Mouse (Mus musculus): ENCODE measurements at regions not wholly inside any gene's neighbourhood (a gene's known extent, or its start where the extent isn't known, plus 50 kb on each side); places are given as distances from the start of the nearest gene placed in this dataset.

GRCm38 (mm10) chr10:44754930-44755329 lies 226.6 kb upstream of the Prdm1 start:
- H3K4me3 ChIP-seq (ENCODE audit: insufficient read depth, low read length): no peak overlapping the region
- TF ChIP-seq CTCF (IDR thresholded peaks at IDR 0.05; ENCODE audit: borderline replicate concordance, insufficient read depth, low read length) (no peak), POLR2A (IDR thresholded peaks at IDR 0.05; ENCODE audit: low read depth, low read length) (no peak)
- H3K27ac ChIP-seq (ENCODE audit: insufficient read depth, low read length): no peak overlapping the region
- H3K4me1 ChIP-seq (ENCODE audit: control insufficient read depth, insufficient read depth, low read length): no peaks in the 10 kb centered on the region

DNA sequence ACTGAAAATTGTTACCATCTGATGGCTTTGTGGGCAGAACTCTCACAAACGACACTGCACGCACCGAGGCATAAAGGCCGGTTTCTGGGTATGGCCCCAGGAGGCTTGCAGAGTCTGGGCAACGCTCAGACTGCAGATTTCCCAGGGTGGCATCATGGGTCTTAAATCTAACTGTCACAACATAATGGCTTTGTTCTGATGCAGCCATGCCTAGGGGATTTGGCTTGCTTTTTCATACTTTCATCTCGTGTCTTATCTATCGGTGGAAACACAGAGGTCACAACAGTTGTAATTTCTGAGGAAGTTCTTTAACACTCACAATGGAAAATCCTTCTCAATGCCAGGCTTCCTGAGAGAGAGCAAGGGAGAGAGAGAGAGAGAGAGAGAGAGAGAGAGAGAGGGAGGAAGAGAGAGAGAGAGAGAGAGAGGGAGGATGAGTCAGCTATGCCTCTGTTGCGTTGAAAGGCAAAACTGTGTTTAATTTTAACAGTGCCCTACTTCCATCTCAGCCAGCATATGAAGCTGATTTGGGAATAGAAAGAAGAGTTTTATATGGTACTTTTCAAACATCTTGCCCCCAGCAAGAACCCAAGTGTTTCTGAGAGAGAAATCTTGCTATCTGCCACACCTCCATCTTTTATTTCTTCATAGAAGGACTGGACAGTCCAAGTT lies 224.6 kb upstream of the Prdm1 start:
- TF ChIP-seq POLR2A (IDR thresholded peaks at IDR 0.05; ENCODE audit: low read depth, low read length): no peak
- no peak for TF ChIP-seq CTCF (IDR thresholded peaks at IDR 0.05; ENCODE audit: borderline replicate concordance, insufficient read depth, low read length)
- no peak overlapping the region for H3K27ac ChIP-seq (ENCODE audit: insufficient read depth, low read length)

DNA sequence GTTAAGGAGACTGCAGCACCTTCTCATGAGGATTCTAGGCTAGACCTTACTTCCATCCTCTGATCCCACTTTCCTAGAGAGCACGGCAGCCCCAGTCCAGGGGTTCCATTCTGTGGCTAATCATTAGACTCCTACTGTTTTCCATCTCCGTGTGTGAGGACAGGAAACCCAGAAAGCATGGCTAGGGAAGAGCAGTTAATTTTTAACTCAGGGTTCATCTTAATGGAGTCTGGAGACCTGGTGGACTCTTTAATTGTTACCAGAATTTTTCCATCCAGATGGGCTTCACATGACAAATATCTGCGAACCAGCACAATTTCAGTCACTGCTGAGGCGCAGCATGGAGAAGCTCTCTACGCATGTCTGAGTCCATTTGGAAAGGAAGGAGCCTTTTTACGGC lies 222.8 kb upstream of the Prdm1 start:
- H3K27ac ChIP-seq (ENCODE audit: insufficient read depth, low read length): no peak overlapping the region
- peaks cover 8% of the 10 kb centered on the region for H3K4me1 ChIP-seq (ENCODE audit: control insufficient read depth, insufficient read depth, low read length)
- TF ChIP-seq POLR2A (IDR thresholded peaks at IDR 0.05; ENCODE audit: low read depth, low read length) (no peak), CTCF (IDR thresholded peaks at IDR 0.05; ENCODE audit: borderline replicate concordance, insufficient read depth, low read length) (no peak)
- H3K4me3 ChIP-seq (ENCODE audit: insufficient read depth, low read length): no peak overlapping the region

More for the DNA sequence above, 224.6 kb upstream of the Prdm1 start:
- no peaks in the 10 kb centered on the region for H3K4me1 ChIP-seq (ENCODE audit: control insufficient read depth, insufficient read depth, low read length)
- no peak overlapping the region for H3K4me3 ChIP-seq (ENCODE audit: insufficient read depth, low read length)

DNA sequence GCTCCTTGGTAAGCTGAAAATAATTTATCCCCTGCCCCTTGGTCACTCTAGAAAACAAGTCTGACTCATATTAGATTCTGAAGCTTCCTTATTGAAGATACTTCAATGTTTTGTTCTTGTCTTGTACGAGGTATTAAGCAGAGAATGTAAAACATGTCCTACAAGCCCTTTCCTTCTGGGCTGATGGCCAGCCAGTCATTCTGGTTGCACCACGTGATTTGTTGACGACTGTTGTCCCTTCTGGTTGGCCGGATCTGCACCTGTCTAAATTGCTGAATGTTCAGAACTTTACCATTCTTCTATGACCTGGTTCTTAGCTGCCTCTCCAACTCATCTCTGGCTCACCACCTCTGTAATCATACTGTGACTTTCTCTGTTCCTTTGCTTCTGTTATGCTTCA lies 220.9 kb upstream of the Prdm1 start:
- TF ChIP-seq CTCF (IDR thresholded peaks at IDR 0.05; ENCODE audit: borderline replicate concordance, insufficient read depth, low read length) (no peak), POLR2A (IDR thresholded peaks at IDR 0.05; ENCODE audit: low read depth, low read length) (no peak)
- H3K4me3 ChIP-seq (ENCODE audit: insufficient read depth, low read length): no peak overlapping the region
- peaks cover 8% of the 10 kb centered on the region for H3K4me1 ChIP-seq (ENCODE audit: control insufficient read depth, insufficient read depth, low read length)
- H3K27ac ChIP-seq (ENCODE audit: insufficient read depth, low read length): no peak overlapping the region

DNA sequence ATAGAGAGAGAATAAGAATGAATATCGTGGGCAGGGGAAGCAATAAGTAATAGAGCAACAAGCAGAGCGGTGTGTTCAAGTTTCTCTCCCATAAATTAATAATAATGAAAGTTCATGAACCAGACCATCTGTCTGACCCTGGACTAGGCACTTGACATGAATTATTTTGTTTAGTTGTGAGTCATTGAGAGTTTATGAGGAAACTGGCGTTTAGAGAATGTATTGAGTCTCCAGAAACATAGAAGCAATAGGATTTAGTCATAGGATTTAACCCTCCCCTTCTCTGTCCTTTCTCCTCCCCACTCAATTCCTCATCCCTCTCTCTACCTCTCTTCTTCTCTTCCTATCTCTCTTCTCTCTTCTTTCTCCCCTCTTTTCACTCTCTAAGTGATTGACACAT lies 219.1 kb upstream of the Prdm1 start:
- no peak overlapping the region; the same call in 1 of the 2 replicates for H3K27ac ChIP-seq (ENCODE audit: insufficient read depth, low read length)
- H3K4me1 ChIP-seq (ENCODE audit: control insufficient read depth, insufficient read depth, low read length): peaks cover 8% of the 10 kb centered on the region
- no peak overlapping the region for H3K4me3 ChIP-seq (ENCODE audit: insufficient read depth, low read length)
- no peak for TF ChIP-seq POLR2A (IDR thresholded peaks at IDR 0.05; ENCODE audit: low read depth, low read length)
- no peak for TF ChIP-seq CTCF (IDR thresholded peaks at IDR 0.05; ENCODE audit: borderline replicate concordance, insufficient read depth, low read length)

GRCm38 (mm10) chr10:44744221-44744620 lies 215.9 kb upstream of the Prdm1 start:
- Histone ChIP-seq H3K27ac (ENCODE audit: insufficient read depth, low read length) (no peak overlapping the region), H3K4me1 (ENCODE audit: control insufficient read depth, insufficient read depth, low read length) (peaks cover 8% of the 10 kb centered on the region), H3K4me3 (ENCODE audit: insufficient read depth, low read length) (no peak overlapping the region)
- no peak for TF ChIP-seq POLR2A (IDR thresholded peaks at IDR 0.05; ENCODE audit: low read depth, low read length)
- no peak for TF ChIP-seq CTCF (IDR thresholded peaks at IDR 0.05; ENCODE audit: borderline replicate concordance, insufficient read depth, low read length)

- Histone ChIP-seq H3K4me1 (ENCODE audit: control insufficient read depth, insufficient read depth, low read length) (no peaks in the 10 kb centered on the region), H3K4me3 (ENCODE audit: insufficient read depth, low read length) (no peak overlapping the region), H3K27ac (ENCODE audit: insufficient read depth, low read length) (no peak overlapping the region)
- TF ChIP-seq CTCF (IDR thresholded peaks at IDR 0.05; ENCODE audit: borderline replicate concordance, insufficient read depth, low read length): no peak
- no peak for TF ChIP-seq POLR2A (IDR thresholded peaks at IDR 0.05; ENCODE audit: low read depth, low read length)
These were observed 205.3 kb upstream of the Prdm1 start for GRCm38 (mm10) chr10:44733641-44734040.

DNA sequence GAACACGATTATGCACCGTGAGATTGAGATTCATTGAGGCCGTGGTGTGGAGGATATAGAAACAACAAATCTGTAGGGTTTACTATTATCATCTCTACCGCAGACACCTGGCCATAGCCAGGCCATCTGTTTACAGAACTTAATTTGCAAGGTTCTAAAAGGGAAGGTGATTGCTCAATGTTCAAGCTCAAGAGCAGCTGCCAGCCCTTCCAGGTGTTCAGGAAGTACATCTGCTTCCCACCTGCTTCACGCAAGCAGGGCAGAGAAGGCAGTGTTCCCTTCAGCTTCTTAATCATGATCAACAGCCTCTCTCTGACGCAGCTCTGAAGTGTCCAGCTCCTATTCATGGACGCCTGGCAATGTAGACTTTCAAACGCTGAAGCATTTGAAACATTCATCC lies 202.4 kb upstream of the Prdm1 start:
- peaks cover 2% of the 10 kb centered on the region; the same call in 1 of the 2 replicates for H3K4me1 ChIP-seq (ENCODE audit: control insufficient read depth, insufficient read depth, low read length)
- TF ChIP-seq CTCF (IDR thresholded peaks at IDR 0.05; ENCODE audit: borderline replicate concordance, insufficient read depth, low read length) (no peak), POLR2A (IDR thresholded peaks at IDR 0.05; ENCODE audit: low read depth, low read length) (no peak)
- H3K27ac ChIP-seq (ENCODE audit: insufficient read depth, low read length): no peak overlapping the region
- no peak overlapping the region for H3K4me3 ChIP-seq (ENCODE audit: insufficient read depth, low read length)

DNA sequence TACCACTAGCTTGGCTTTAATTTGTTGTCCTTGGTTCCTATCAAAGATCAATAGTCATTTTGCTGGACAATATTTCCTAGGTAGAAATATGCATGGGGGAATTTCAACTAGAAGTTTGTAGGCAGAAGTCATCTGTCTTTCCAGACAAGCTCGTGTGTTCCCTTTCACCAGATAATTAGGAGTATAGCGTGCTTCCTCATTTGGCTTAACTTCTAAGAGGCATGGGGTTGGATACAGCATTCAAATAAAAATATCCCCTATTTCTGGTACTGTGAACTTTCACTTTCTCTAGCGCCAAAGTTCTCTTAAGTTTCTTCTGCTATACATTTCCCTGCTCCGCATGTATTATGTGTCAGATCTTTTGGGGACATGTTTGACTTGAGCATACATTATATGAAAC lies 200.7 kb upstream of the Prdm1 start:
- TF ChIP-seq CTCF (IDR thresholded peaks at IDR 0.05; ENCODE audit: borderline replicate concordance, insufficient read depth, low read length) (no peak), POLR2A (IDR thresholded peaks at IDR 0.05; ENCODE audit: low read depth, low read length) (no peak)
- peaks cover 2% of the 10 kb centered on the region; the same call in 1 of the 2 replicates for H3K4me1 ChIP-seq (ENCODE audit: control insufficient read depth, insufficient read depth, low read length)
- no peak overlapping the region for H3K27ac ChIP-seq (ENCODE audit: insufficient read depth, low read length)
- H3K4me3 ChIP-seq (ENCODE audit: insufficient read depth, low read length): no peak overlapping the region

DNA sequence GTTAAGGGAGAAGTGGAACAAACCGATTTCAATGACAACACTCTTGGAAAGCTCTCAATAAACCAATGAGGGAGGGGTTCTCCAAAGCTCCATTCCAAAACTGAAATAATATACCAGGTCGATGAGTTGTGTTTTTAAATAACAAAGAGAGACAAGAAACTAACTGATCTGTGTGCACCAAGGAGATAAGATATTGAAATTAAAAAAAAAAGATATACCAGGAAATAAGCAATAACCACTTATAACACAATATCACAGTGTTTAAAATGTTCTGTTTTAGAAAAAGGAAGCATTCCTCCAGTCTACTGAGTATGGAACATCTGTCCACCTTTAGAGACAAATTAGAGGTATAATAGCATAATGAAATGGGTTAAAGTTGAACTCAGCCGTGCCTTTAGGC lies 196.3 kb upstream of the Prdm1 start:
- Histone ChIP-seq H3K27ac (ENCODE audit: insufficient read depth, low read length) (no peak overlapping the region), H3K4me3 (ENCODE audit: insufficient read depth, low read length) (no peak overlapping the region), H3K4me1 (ENCODE audit: control insufficient read depth, insufficient read depth, low read length) (peaks cover 2% of the 10 kb centered on the region; the same call in 1 of the 2 replicates)
- TF ChIP-seq POLR2A (IDR thresholded peaks at IDR 0.05; ENCODE audit: low read depth, low read length): no peak
- no peak for TF ChIP-seq CTCF (IDR thresholded peaks at IDR 0.05; ENCODE audit: borderline replicate concordance, insufficient read depth, low read length)

Measured in embryonic fibroblast, embryonic 13.5 days (primary cell).